Mouse (Mus musculus) midbrain, embryonic 13.5 days (tissue): ENCODE measurements at regions not wholly inside any gene's neighbourhood (a gene's known extent, or its start where the extent isn't known, plus 50 kb on each side); places are given as distances from the start of the nearest gene placed in this dataset.

ENCODE experiments used
- ATAC-seq: fragments of 200-750 bp; cut with Nextera tagmentation; 2 replicates; pipeline ENCODE4 v1.8.0; 2017; ENCODE audit warnings: mild to moderate bottlenecking, moderate TSS enrichment, moderate library complexity
- H3K27ac ChIP-seq: fragments of 300-500 bp; sonication (generic); 2 replicates; pipeline ENCODE4 v1.5.1; 2015; ENCODE audit warnings: inconsistent platforms, mild to moderate bottlenecking, moderate library complexity
- H3K27me3 ChIP-seq: fragments of 300-500 bp; sonication (generic); 2 replicates; pipeline ENCODE4 v1.6.1; 2015; ENCODE audit warnings: mild to moderate bottlenecking, inconsistent platforms
- H3K36me3 ChIP-seq: fragments of 300-500 bp; sonication (generic); 2 replicates; pipeline ENCODE4 v1.6.1; 2015; ENCODE audit warnings: mild to moderate bottlenecking, inconsistent platforms
- H3K4me1 ChIP-seq: fragments of 300-500 bp; sonication (generic); replicated peaks from 2 replicates; pipeline ENCODE4 v1.6.1; 2015; ENCODE audit warnings: inconsistent platforms
- H3K4me2 ChIP-seq: fragments of 300-500 bp; sonication (generic); replicated peaks from 2 replicates; pipeline ENCODE4 v1.6.1; 2015; ENCODE audit warnings: moderate library complexity, mild to moderate bottlenecking, inconsistent platforms
- H3K4me3 ChIP-seq: fragments of 300-500 bp; sonication (generic); replicated peaks from 2 replicates; pipeline ENCODE4 v1.5.1; 2015; ENCODE audit warnings: mild to moderate bottlenecking, inconsistent platforms
- H3K9ac ChIP-seq: fragments of 300-500 bp; sonication (generic); replicated peaks from 2 replicates; pipeline ENCODE4 v1.6.1; 2015; ENCODE audit warnings: mild to moderate bottlenecking, inconsistent platforms
- H3K9me3 ChIP-seq: fragments of 300-500 bp; sonication (generic); 2 replicates; pipeline ENCODE4 v1.6.1; 2016; ENCODE audit warnings: mild to moderate bottlenecking, inconsistent platforms
- WGBS: fragments of 180-500 bp; shearing (Covaris S2); methylation state at CpG from one replicate; pipeline ENCODE4 v1.1.7; 2015; 5-methylcytosine and 5-hydroxymethylcytosine counted together

- H3K4me3 ChIP-seq, result no peak overlapping the region
- H3K4me2 ChIP-seq, result no peak overlapping the region
- ATAC-seq, result 0 out of 2 replicates have a peak, but pooled peaks have one; percentile 63
- H3K4me1 ChIP-seq, result no peaks in the 10 kb centered on the region; the same call in 1 of the 2 replicates
- 64% methylated on average over 5 of the region's 5 CpGs for WGBS
- no peaks in the 10 kb centered on the region for H3K9me3 ChIP-seq
- H3K9ac ChIP-seq, result no peak overlapping the region
- H3K27ac ChIP-seq, result peak overlapping the region; percentile 36
- no peaks in the 10 kb centered on the region for H3K36me3 ChIP-seq
- H3K27me3 ChIP-seq, result no peaks in the 10 kb centered on the region
Measured at GRCm38 (mm10) chr4:27845521-27845920, 967.4 kb upstream of the Epha7 start.

GRCm38 (mm10) chr4:27846106-27846622, 966.8 kb upstream of the Epha7 start:
- H3K36me3 ChIP-seq, result no peaks in the 10 kb centered on the region
- peak; percentile 67; the same call in 1 of the 2 replicates for ATAC-seq
- no peak overlapping the region; the same call in 1 of the 2 replicates for H3K27ac ChIP-seq
- no peaks in the 10 kb centered on the region; the same call in 1 of the 2 replicates for H3K4me1 ChIP-seq
- no peaks in the 10 kb centered on the region for H3K27me3 ChIP-seq
- WGBS, result 58% methylated on average over 5 of the region's 5 CpGs
- no peaks in the 10 kb centered on the region for H3K9me3 ChIP-seq
- H3K4me2 ChIP-seq, result no peak overlapping the region
- H3K4me3 ChIP-seq, result no peak overlapping the region
- no peak overlapping the region for H3K9ac ChIP-seq

- WGBS, result 96% methylated on average over 2 of the region's 2 CpGs
- no peak overlapping the region for H3K27ac ChIP-seq
- no peaks in the 10 kb centered on the region for H3K27me3 ChIP-seq
- no peaks in the 10 kb centered on the region for H3K36me3 ChIP-seq
- no peak overlapping the region for H3K4me2 ChIP-seq
- ATAC-seq, result no peak
- no peak overlapping the region for H3K9ac ChIP-seq
- H3K4me3 ChIP-seq, result no peak overlapping the region
- H3K9me3 ChIP-seq, result no peaks in the 10 kb centered on the region
- H3K4me1 ChIP-seq, result no peaks in the 10 kb centered on the region
Measured at GRCm38 (mm10) chr4:27856086-27856485, 956.8 kb upstream of the Epha7 start.

- no peak overlapping the region for H3K4me2 ChIP-seq
- no peak for ATAC-seq
- no peak overlapping the region for H3K9ac ChIP-seq
- H3K36me3 ChIP-seq, result no peaks in the 10 kb centered on the region
- WGBS, result 74% methylated on average over 5 of the region's 5 CpGs
- H3K4me1 ChIP-seq, result no peaks in the 10 kb centered on the region
- H3K27ac ChIP-seq, result no peak overlapping the region
- H3K27me3 ChIP-seq, result no peaks in the 10 kb centered on the region
- H3K4me3 ChIP-seq, result no peak overlapping the region
- H3K9me3 ChIP-seq, result no peaks in the 10 kb centered on the region
Measured at GRCm38 (mm10) chr4:27887262-27887954, 925.5 kb upstream of the Epha7 start.

GRCm38 (mm10) chr4:27896396-27896795, 916.5 kb upstream of the Epha7 start:
- Histone ChIP-seq H3K4me3 (no peak overlapping the region), H3K4me2 (no peak overlapping the region), H3K27ac (no peak overlapping the region), H3K9me3 (no peaks in the 10 kb centered on the region), H3K9ac (no peak overlapping the region), H3K36me3 (no peaks in the 10 kb centered on the region), H3K27me3 (no peaks in the 10 kb centered on the region), H3K4me1 (no peaks in the 10 kb centered on the region)
- no peak for ATAC-seq
- 84% methylated on average over 2 of the region's 2 CpGs for WGBS

- no peaks in the 10 kb centered on the region for H3K9me3 ChIP-seq
- H3K27me3 ChIP-seq, result peaks cover 11% of the 10 kb centered on the region
- 0 out of 2 replicates have a peak, but pooled peaks have one; percentile 48 for ATAC-seq
- no peak overlapping the region for H3K4me3 ChIP-seq
- no peaks in the 10 kb centered on the region for H3K36me3 ChIP-seq
- 34% methylated on average over 2 of the region's 2 CpGs for WGBS
- H3K27ac ChIP-seq, result no peak overlapping the region
- no peak overlapping the region for H3K9ac ChIP-seq
- peaks cover 8% of the 10 kb centered on the region; the same call in 1 of the 2 replicates for H3K4me1 ChIP-seq
- H3K4me2 ChIP-seq, result no peak overlapping the region
Measured at GRCm38 (mm10) chr4:27945351-27945750, 867.6 kb upstream of the Epha7 start.

GRCm38 (mm10) chr4:27945768-27946167, 867.2 kb upstream of the Epha7 start:
- H3K4me2 ChIP-seq, result no peak overlapping the region
- 36% methylated on average over 1 of the region's 1 CpGs for WGBS
- H3K27ac ChIP-seq, result no peak overlapping the region
- no peak overlapping the region for H3K4me3 ChIP-seq
- H3K36me3 ChIP-seq, result no peaks in the 10 kb centered on the region
- no peak overlapping the region for H3K9ac ChIP-seq
- peaks cover 13% of the 10 kb centered on the region for H3K27me3 ChIP-seq
- no peak for ATAC-seq
- H3K9me3 ChIP-seq, result no peaks in the 10 kb centered on the region
- H3K4me1 ChIP-seq, result peaks cover 8% of the 10 kb centered on the region; the same call in 1 of the 2 replicates

GRCm38 (mm10) chr4:27949970-27950717, 862.8 kb upstream of the Epha7 start:
- peak; percentile 68; the same call in 1 of the 2 replicates for ATAC-seq
- no peak overlapping the region for H3K27ac ChIP-seq

GRCm38 (mm10) chr4:27965046-27965681, 847.8 kb upstream of the Epha7 start:
- no peak overlapping the region for H3K27ac ChIP-seq
- no peak overlapping the region for H3K4me3 ChIP-seq
- H3K36me3 ChIP-seq, result no peaks in the 10 kb centered on the region
- no peak overlapping the region for H3K9ac ChIP-seq
- no peak for ATAC-seq
- 0 out of 2 replicates have a peak, but pooled peaks cover 10% of the 10 kb centered on the region for H3K27me3 ChIP-seq
- H3K9me3 ChIP-seq, result no peaks in the 10 kb centered on the region
- 0 out of 2 replicates have a peak, but pooled peaks cover 3% of the 10 kb centered on the region for H3K4me1 ChIP-seq
- H3K4me2 ChIP-seq, result no peak overlapping the region
- WGBS, result 16% methylated on average over 7 of the region's 7 CpGs

More at GRCm38 (mm10) chr4:27949970-27950717, 862.8 kb upstream of the Epha7 start:
- H3K27me3 ChIP-seq, result peaks cover 21% of the 10 kb centered on the region
- H3K9ac ChIP-seq, result no peak overlapping the region
- no peak overlapping the region for H3K4me3 ChIP-seq
- H3K4me2 ChIP-seq, result no peak overlapping the region
- H3K36me3 ChIP-seq, result no peaks in the 10 kb centered on the region
- H3K9me3 ChIP-seq, result no peaks in the 10 kb centered on the region
- H3K4me1 ChIP-seq, result peaks cover 8% of the 10 kb centered on the region; the same call in 1 of the 2 replicates
- 20% methylated on average over 8 of the region's 8 CpGs for WGBS

- 0 out of 2 replicates have a peak, but pooled peaks cover under 1% of the 10 kb centered on the region for H3K4me1 ChIP-seq
- ATAC-seq, result peak; percentile 56; the same call in 1 of the 2 replicates
- whole genome bisulfite sequencing, result 6% methylated on average over 5 of the region's 5 CpGs
- H3K27me3 ChIP-seq, result peaks cover 33% of the 10 kb centered on the region
- H3K9me3 ChIP-seq, result no peaks in the 10 kb centered on the region
- no peak overlapping the region for H3K27ac ChIP-seq
- no peak overlapping the region for H3K4me2 ChIP-seq
- H3K4me3 ChIP-seq, result no peak overlapping the region
- no peak overlapping the region for H3K9ac ChIP-seq
- no peaks in the 10 kb centered on the region for H3K36me3 ChIP-seq
Measured at GRCm38 (mm10) chr4:27970569-27970968, 842.4 kb upstream of the Epha7 start.

- 13% methylated on average over 4 of the region's 4 CpGs for WGBS
- Histone ChIP-seq H3K9ac (no peak overlapping the region), H3K4me1 (0 out of 2 replicates have a peak, but pooled peaks cover 2% of the 10 kb centered on the region), H3K4me3 (no peak overlapping the region), H3K27me3 (peaks cover 47% of the 10 kb centered on the region), H3K9me3 (no peaks in the 10 kb centered on the region), H3K4me2 (peak overlapping the region; percentile 17; the same call in 1 of the 2 replicates), H3K27ac (no peak overlapping the region), H3K36me3 (no peaks in the 10 kb centered on the region)
- peak; percentile 75; the same call in 1 of the 2 replicates for ATAC-seq
Measured at GRCm38 (mm10) chr4:27979210-27979771, 833.6 kb upstream of the Epha7 start.
